Mouse (Mus musculus) right cerebral cortex, adult 2 months (tissue): Measurements from ENCODE around the gene Uaca.

Experiments
- DNase-seq, 2 experiments: peaks; one replicate each; pipeline ENCODE4 v3.0.0; 2021 to 2022; ENCODE audit warnings: low spot score in 2 of 2

Gene Uaca

GRCm38 (mm10) chr9:60794210-60794840, at the start of gene Uaca:
Gene Uaca, plus strand, starts transcription at chr9:60794542.
- DNase-seq: peak; percentile 77 to 79

DNA sequence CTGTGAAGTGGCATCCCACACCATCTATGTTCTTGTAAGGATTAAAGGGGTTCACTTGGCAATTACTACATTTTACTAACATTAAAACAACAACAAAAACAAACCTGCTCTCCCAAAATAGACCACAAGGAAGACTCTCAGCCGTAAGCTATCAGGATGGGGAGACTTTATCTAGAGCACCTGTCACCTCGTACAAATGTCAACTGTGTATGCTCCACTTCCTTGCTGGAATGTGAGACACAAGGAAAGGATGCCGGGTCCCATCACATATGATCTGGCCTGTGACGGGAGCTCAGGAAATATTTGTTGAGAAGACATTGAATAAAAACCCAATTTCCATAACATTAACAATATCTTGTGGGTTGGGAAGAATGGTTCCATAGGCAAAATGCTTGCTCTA, 49.4 kb upstream of the Uaca start:
- DNase-seq: no peak

GRCm38 (mm10) chr9:60746561-60746960, 47.8 kb upstream of the Uaca start:
- no peak for DNase-seq

DNA sequence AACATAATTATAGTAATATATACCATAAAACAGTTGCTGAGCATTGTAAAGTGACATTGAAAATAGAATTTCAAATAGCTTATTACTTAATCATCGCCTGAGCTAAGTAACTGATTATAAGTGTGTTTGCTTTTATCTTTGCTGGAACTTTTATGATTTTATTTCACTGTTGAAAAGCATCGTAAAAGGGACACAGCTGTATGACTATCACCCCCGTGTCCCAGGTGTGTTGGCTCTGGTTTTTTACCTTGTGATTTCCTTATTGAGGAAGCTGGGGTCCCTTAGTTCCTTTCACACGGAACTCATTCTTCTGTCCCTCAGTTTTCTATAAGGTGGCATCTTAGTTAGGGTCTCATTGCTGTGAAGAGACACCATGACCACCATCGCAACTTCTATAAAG, 46.7 kb upstream of the Uaca start:
- DNase-seq: no peak

GRCm38 (mm10) chr9:60748191-60748590, 46.2 kb upstream of the Uaca start:
- no peak for DNase-seq

GRCm38 (mm10) chr9:60749105-60749504, 45.2 kb upstream of the Uaca start:
- no peak for DNase-seq

- DNase-seq: no peak
These were observed 43.2 kb upstream of the Uaca start for GRCm38 (mm10) chr9:60751098-60751497.

GRCm38 (mm10) chr9:60751971-60752370, 42.4 kb upstream of the Uaca start:
- no peak for DNase-seq

DNA sequence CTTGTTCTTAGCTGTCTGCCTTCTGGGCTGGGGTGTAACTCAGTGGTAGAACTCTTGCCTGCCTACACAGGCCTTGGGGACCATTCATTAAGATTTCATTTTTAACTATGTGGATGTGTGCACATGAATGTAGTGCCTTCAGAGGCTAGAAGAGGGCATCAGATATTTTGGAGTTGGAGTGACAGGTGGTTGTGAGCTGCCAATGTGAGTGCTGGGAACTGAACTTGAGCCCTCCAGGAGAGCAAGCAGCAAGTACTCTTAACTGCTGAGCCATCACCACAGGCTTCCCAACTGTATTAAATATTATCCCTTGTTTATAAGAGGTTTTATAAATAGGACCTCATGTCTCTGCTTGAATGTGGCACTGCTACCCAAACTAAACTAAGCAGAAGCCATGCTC, 41.7 kb upstream of the Uaca start:
- no peak for DNase-seq

DNA sequence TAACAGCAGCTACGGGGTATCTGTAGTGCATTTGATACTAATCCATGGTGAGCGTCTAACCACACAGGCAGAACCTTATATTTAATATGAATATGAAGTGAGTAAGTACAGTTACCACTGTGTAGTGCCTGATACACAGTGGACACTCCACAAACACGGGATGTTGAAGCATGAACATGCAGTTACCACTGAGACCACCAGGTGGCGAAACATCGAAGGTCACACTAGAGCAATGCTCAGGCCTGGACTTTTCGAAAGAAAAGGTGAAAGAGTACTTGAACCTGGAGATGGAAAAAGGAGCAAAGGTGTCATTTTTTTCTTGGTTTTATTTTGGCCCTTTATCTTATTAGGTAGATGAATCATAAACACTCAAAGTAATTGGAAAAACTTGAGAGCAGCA, 38.1 kb upstream of the Uaca start:
- peak; percentile 73 to 76 for DNase-seq

GRCm38 (mm10) chr9:60756866-60757740, 37.2 kb upstream of the Uaca start:
- no peak for DNase-seq

DNA sequence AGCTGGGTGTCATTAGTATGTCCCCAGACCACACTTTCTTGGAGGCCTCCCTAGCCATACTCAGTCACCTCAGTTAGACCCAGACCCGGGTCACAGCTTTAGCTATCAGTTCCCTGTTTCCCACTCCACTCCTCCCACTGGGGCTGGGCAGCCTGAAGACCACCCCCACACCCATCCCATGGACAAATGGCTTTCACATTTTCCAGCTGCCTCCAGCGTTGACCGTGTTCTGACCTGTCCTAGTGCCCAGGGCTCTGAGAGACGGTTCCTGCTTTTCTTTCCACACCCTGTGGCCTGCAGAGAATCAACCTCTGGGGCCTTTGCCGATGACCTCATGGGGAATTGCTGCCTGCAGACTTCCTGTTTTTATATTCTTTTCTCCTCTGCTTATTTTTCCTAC, 36.5 kb upstream of the Uaca start:
- no peak for DNase-seq

- no peak for DNase-seq
These were observed 34.8 kb upstream of the Uaca start for GRCm38 (mm10) chr9:60759436-60760007.

DNA sequence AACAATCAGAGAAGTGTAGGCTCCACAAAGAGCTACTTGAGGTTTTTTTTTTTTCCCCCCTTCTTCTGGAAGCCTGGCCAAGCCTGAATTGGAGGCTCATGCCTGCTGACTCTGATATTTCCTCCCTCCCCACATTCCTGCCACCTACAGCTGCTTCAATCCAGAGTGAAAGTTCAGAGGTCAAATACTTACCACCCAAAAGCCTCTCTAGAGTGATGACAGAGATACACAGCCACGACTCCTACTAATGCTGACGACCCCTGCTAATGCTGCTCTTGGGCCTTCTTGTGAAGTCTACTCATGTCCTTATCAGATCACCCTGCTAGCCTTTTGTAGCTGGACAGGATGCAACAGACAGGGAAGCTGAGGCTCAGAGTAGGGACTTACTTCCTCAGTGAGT, 29.2 kb upstream of the Uaca start:
- no peak for DNase-seq

- DNase-seq: no peak
These were observed 25.9 kb upstream of the Uaca start for GRCm38 (mm10) chr9:60768393-60768792.

DNA sequence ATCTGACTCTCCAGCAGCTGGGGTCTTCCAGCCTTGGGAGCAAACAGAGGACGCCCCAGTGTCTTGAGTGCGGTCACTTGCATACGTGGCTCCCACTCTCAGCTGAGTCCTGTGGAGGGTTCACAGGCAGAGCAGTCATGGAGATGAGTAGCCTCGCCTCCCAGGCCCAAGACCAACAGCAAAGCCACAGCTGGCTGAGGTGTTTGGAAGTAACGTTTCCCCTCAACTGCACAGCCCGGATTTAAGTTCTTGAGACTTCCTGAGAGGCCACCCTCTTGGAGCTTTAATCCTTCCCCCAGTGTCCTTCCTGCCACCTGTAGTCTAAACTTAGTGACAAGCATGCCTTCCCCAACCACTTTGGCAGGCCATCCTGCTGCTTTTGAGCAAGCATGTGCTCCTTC, 24.6 kb upstream of the Uaca start:
- no peak for DNase-seq

- DNase-seq: no peak
These were observed 20.6 kb upstream of the Uaca start for GRCm38 (mm10) chr9:60773713-60774112.

GRCm38 (mm10) chr9:60776899-60777298, 17.4 kb upstream of the Uaca start:
- no peak for DNase-seq

GRCm38 (mm10) chr9:60782057-60782789, 12.1 kb upstream of the Uaca start:
- DNase-seq: no peak

GRCm38 (mm10) chr9:60785069-60785468, 9.3 kb upstream of the Uaca start:
- DNase-seq: no peak

DNA sequence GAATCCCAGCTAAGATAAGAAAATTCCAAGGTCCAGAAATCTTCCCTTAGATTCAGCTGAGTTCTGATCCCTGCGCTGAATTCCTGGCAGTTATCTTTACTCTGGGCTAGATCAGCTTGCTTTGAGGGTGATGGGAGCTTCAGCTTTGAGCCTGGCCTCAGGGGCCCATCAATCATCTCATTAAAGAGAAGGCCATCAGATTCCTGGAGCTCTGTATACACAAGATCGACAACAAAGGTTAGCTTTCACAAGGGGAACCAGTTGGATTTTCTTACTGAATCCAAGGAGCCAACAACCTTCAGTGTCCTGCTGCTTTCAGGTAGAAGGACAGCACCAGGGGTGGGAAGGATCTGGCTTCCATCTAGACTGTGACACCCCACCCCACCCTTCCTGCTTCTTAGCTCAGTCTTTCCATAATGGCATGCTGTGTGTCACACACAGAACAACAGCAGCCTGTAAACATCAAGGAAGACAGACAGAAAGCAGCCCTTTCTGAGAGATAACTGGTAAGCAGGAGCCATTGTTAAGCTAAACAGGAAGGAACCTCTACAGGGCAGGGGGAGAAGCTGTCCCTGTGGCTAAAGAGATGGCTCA, 6.7 kb upstream of the Uaca start:
- no peak for DNase-seq

DNA sequence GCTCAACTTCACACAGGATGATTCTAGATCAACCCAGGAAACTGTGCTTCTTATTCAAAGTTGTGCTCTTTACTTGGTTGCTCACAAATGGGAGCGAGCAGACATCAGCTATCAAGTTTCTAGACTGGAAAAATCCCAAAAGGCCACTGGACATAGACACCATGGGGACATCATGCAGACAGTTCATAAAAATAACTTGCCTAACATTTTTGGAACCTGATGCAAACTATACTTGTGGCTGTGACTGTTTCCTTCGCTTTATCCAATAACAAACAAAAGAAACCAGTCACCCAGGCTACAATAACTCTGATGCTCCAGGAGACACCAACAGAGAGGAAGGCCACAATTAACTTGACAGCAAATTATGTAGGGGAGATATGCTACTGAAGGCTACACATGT, 4.1 kb upstream of the Uaca start:
- DNase-seq: no peak
